Mouse (Mus musculus) limb, embryonic 15.5 days (tissue): ENCODE measurements around the gene Gm42669. TPM values are rescaled to one million over a fixed set of nuclear protein-coding genes. Genes with fewer than 3 reads are reported as not detected.
A peak's percentile ranks its signal among the peaks of the same experiment; 100 is the strongest.

Experiments
- ATAC-seq: fragments of 200-750 bp; cut with Nextera tagmentation; 2 replicates; pipeline ENCODE4 v1.8.0; 2017; ENCODE audit warnings: low read depth, moderate TSS enrichment; ENCODE audit not compliant: insufficient number of reproducible peaks, low FRiP score, low TSS enrichment
- H3K27ac ChIP-seq: fragments of 300-500 bp; sonication (generic); 2 replicates; pipeline ENCODE4 v1.5.1; 2015; ENCODE audit warnings: moderate library complexity, mild to moderate bottlenecking, inconsistent platforms
- H3K27me3 ChIP-seq: fragments of 300-500 bp; sonication (generic); 2 replicates; pipeline ENCODE4 v1.6.1; 2015; ENCODE audit warnings: inconsistent platforms
- H3K36me3 ChIP-seq: fragments of 300-500 bp; sonication (generic); 2 replicates; pipeline ENCODE4 v1.6.1; 2015; ENCODE audit warnings: inconsistent platforms
- H3K4me1 ChIP-seq: fragments of 300-500 bp; sonication (generic); 2 replicates; pipeline ENCODE4 v1.6.1; 2015; ENCODE audit warnings: inconsistent platforms
- H3K4me2 ChIP-seq: fragments of 300-500 bp; sonication (generic); 2 replicates; pipeline ENCODE4 v1.6.1; 2015; ENCODE audit warnings: mild to moderate bottlenecking, inconsistent platforms
- H3K4me3 ChIP-seq: fragments of 300-500 bp; sonication (generic); 2 replicates; pipeline ENCODE4 v1.5.1; 2015; ENCODE audit warnings: mild to moderate bottlenecking, inconsistent platforms
- H3K9ac ChIP-seq: fragments of 300-500 bp; sonication (generic); 2 replicates; pipeline ENCODE4 v1.6.1; 2015; ENCODE audit warnings: inconsistent platforms
- H3K9me3 ChIP-seq: fragments of 300-500 bp; sonication (generic); 2 replicates; pipeline ENCODE4 v1.6.1; 2016; ENCODE audit warnings: inconsistent platforms
- WGBS: fragments of 180-500 bp; shearing (Covaris S2); methylation state at CpG from one replicate; pipeline ENCODE4 v1.1.7; 2015; 5-methylcytosine and 5-hydroxymethylcytosine counted together
- polyA plus RNA-seq: library from polyadenylated mRNA; unstranded; fragments of >200 nt; fragmentation: Nextera tagmentation; extraction: Ambion mirVana; gene quantifications from 2 replicates; pipeline ENCODE4 v1.2.1, GENCODE M21; 2015

Gm42669 gene
- polyA plus RNA-seq, 1 experiment from 2014 or later: 0.38 TPM

- no peak overlapping the region for H3K4me3 ChIP-seq
- no peaks in the 10 kb centered on the region for H3K36me3 ChIP-seq
- H3K9ac ChIP-seq: no peak overlapping the region
- no peak overlapping the region for H3K4me2 ChIP-seq
- H3K4me1 ChIP-seq: no peaks in the 10 kb centered on the region
- no peak for ATAC-seq
- H3K27ac ChIP-seq: no peak overlapping the region
- WGBS: 65% methylated on average over 10 of the region's 10 CpGs
- H3K9me3 ChIP-seq: no peaks in the 10 kb centered on the region
- no peaks in the 10 kb centered on the region for H3K27me3 ChIP-seq
Measured at GRCm38 (mm10) chr5:107524281-107524680, 16.9 kb downstream of the Gm42669 start.

GRCm38 (mm10) chr5:107528856-107529255 lies 21.4 kb downstream of the Gm42669 start:
- H3K36me3 ChIP-seq: no peaks in the 10 kb centered on the region
- H3K9ac ChIP-seq: no peak overlapping the region
- H3K4me3 ChIP-seq: no peak overlapping the region
- no peaks in the 10 kb centered on the region for H3K4me1 ChIP-seq
- no peak overlapping the region for H3K27ac ChIP-seq
- no peak for ATAC-seq
- no peak overlapping the region for H3K4me2 ChIP-seq
- no peaks in the 10 kb centered on the region for H3K27me3 ChIP-seq
- WGBS: 89% methylated on average over 3 of the region's 3 CpGs
- H3K9me3 ChIP-seq: no peaks in the 10 kb centered on the region

GRCm38 (mm10) chr5:107533590-107533989 lies 26.2 kb downstream of the Gm42669 start:
- Histone ChIP-seq H3K4me2 (no peak overlapping the region), H3K27me3 (no peaks in the 10 kb centered on the region), H3K9ac (no peak overlapping the region), H3K27ac (no peak overlapping the region), H3K36me3 (no peaks in the 10 kb centered on the region), H3K9me3 (no peaks in the 10 kb centered on the region), H3K4me3 (no peak overlapping the region), H3K4me1 (no peaks in the 10 kb centered on the region)
- WGBS: 53% methylated on average over 2 of the region's 2 CpGs
- no peak for ATAC-seq

- H3K4me3 ChIP-seq: no peak within 1 kb of the TSS
- no peaks in the 10 kb centered on the region for H3K4me1 ChIP-seq
- no peaks in the 10 kb centered on the region for H3K27me3 ChIP-seq
- no peak within 1 kb of the TSS for H3K4me2 ChIP-seq
- H3K9ac ChIP-seq: no peak within 1 kb of the TSS
- no peak within 1 kb of the TSS for H3K27ac ChIP-seq
- no peak for ATAC-seq
- H3K36me3 ChIP-seq: no peaks in the 10 kb centered on the region
- H3K9me3 ChIP-seq: no peaks in the 10 kb centered on the region
- 75% methylated on average over 15 of the region's 15 CpGs for WGBS
Measured at GRCm38 (mm10) chr5:107534581-107534980, 27.2 kb downstream of the Gm42669 start, which contains the start of gene 1700028K03Rik. Gene 1700028K03Rik (plus strand): TSS chr5:107534709.

GRCm38 (mm10) chr5:107541696-107542095 lies 34.3 kb downstream of the Gm42669 start:
- Histone ChIP-seq H3K27me3 (no peaks in the 10 kb centered on the region), H3K36me3 (no peaks in the 10 kb centered on the region), H3K27ac (no peak overlapping the region), H3K9ac (no peak overlapping the region), H3K9me3 (no peaks in the 10 kb centered on the region), H3K4me3 (no peak overlapping the region), H3K4me2 (no peak overlapping the region), H3K4me1 (no peaks in the 10 kb centered on the region)
- WGBS: 44% methylated on average over 7 of the region's 7 CpGs
- ATAC-seq: no peak

GRCm38 (mm10) chr5:107545927-107546326 lies 38.5 kb downstream of the Gm42669 start:
- ATAC-seq: no peak
- no peak overlapping the region for H3K27ac ChIP-seq
- H3K9me3 ChIP-seq: no peaks in the 10 kb centered on the region
- H3K4me3 ChIP-seq: no peak overlapping the region
- H3K27me3 ChIP-seq: no peaks in the 10 kb centered on the region
- peaks cover 6% of the 10 kb centered on the region for H3K36me3 ChIP-seq
- no peak overlapping the region for H3K9ac ChIP-seq
- 77% methylated on average over 4 of the region's 4 CpGs for WGBS
- no peaks in the 10 kb centered on the region for H3K4me1 ChIP-seq
- H3K4me2 ChIP-seq: no peak overlapping the region

- Histone ChIP-seq H3K4me1 (no peaks in the 10 kb centered on the region), H3K4me2 (no peak overlapping the region), H3K4me3 (no peak overlapping the region), H3K27ac (no peak overlapping the region), H3K27me3 (no peaks in the 10 kb centered on the region), H3K9me3 (no peaks in the 10 kb centered on the region), H3K9ac (no peak overlapping the region), H3K36me3 (peaks cover 17% of the 10 kb centered on the region)
- ATAC-seq: no peak
- WGBS: 86% methylated on average over 3 of the region's 3 CpGs
Measured at GRCm38 (mm10) chr5:107547955-107548354, 40.5 kb downstream of the Gm42669 start.

GRCm38 (mm10) chr5:107548444-107548843 lies 41.0 kb downstream of the Gm42669 start:
- Histone ChIP-seq H3K9me3 (no peaks in the 10 kb centered on the region), H3K4me1 (no peaks in the 10 kb centered on the region), H3K36me3 (peaks cover 17% of the 10 kb centered on the region), H3K4me3 (no peak overlapping the region), H3K27ac (no peak overlapping the region), H3K4me2 (no peak overlapping the region), H3K27me3 (no peaks in the 10 kb centered on the region), H3K9ac (no peak overlapping the region)
- ATAC-seq: no peak
- WGBS: 86% methylated on average over 3 of the region's 3 CpGs

GRCm38 (mm10) chr5:107554336-107554735 lies 46.9 kb downstream of the Gm42669 start:
- no peaks in the 10 kb centered on the region for H3K27me3 ChIP-seq
- no peak overlapping the region for H3K4me3 ChIP-seq
- H3K36me3 ChIP-seq: peaks cover 49% of the 10 kb centered on the region
- WGBS: 56% methylated on average over 5 of the region's 5 CpGs
- no peak for ATAC-seq
- no peaks in the 10 kb centered on the region for H3K4me1 ChIP-seq
- no peaks in the 10 kb centered on the region for H3K9me3 ChIP-seq
- no peak overlapping the region for H3K27ac ChIP-seq
- no peak overlapping the region for H3K4me2 ChIP-seq
- no peak overlapping the region for H3K9ac ChIP-seq

- ATAC-seq: no peak
- no peaks in the 10 kb centered on the region for H3K4me1 ChIP-seq
- WGBS: 76% methylated on average over 3 of the region's 3 CpGs
- no peak overlapping the region for H3K9ac ChIP-seq
- H3K27ac ChIP-seq: no peak overlapping the region
- no peak overlapping the region for H3K4me3 ChIP-seq
- H3K27me3 ChIP-seq: no peaks in the 10 kb centered on the region
- H3K4me2 ChIP-seq: no peak overlapping the region
- no peaks in the 10 kb centered on the region for H3K9me3 ChIP-seq
- H3K36me3 ChIP-seq: peaks cover 59% of the 10 kb centered on the region
Measured at GRCm38 (mm10) chr5:107556969-107557368, 49.5 kb downstream of the Gm42669 start.

- Histone ChIP-seq H3K27me3 (no peaks in the 10 kb centered on the region), H3K9ac (no peak overlapping the region), H3K4me2 (no peak overlapping the region), H3K9me3 (no peaks in the 10 kb centered on the region), H3K4me1 (no peaks in the 10 kb centered on the region), H3K27ac (no peak overlapping the region), H3K36me3 (peaks cover 51% of the 10 kb centered on the region), H3K4me3 (no peak overlapping the region)
- ATAC-seq: no peak
- 97% methylated on average over 9 of the region's 9 CpGs for WGBS
Measured at GRCm38 (mm10) chr5:107569148-107569547, 61.7 kb downstream of the Gm42669 start.

GRCm38 (mm10) chr5:107597301-107598077 lies 90.1 kb downstream of the Gm42669 start, which contains the start of the genes Rpap2 and Glmn:
Gene Rpap2 (plus strand): TSS chr5:107597373.
Gene Glmn (minus strand): TSS chr5:107597888.
- Histone ChIP-seq H3K4me2 (peak within 1 kb of the TSS; percentile 51), H3K9me3 (no peaks in the 10 kb centered on the region), H3K4me3 (peak within 1 kb of the TSS; percentile 81), H3K27ac (peak within 1 kb of the TSS; percentile 88), H3K36me3 (peaks cover 15% of the 10 kb centered on the region), H3K9ac (peak within 1 kb of the TSS; percentile 68), H3K4me1 (peaks cover 5% of the 10 kb centered on the region), H3K27me3 (no peaks in the 10 kb centered on the region)
- ATAC-seq: peak; percentile 94
- WGBS: under 1% methylated on average over 47 of the region's 64 CpGs
